Mouse (Mus musculus) stomach, embryonic 16.5 days (tissue): ENCODE results near the gene Acrv1. TPM values are rescaled to one million over a fixed set of nuclear protein-coding genes. Genes with fewer than 3 reads are reported as not detected.
"Not testable (repeated sequence)": the region's sequence is repeated elsewhere in the genome, so short reads cannot be mapped to it uniquely, and the experiment has no call there.

Experiments used
- ATAC-seq: fragments of 200-750 bp; cut with Nextera tagmentation; 2 replicates; pipeline ENCODE4 v1.8.0; 2017; ENCODE audit warnings: moderate number of reproducible peaks, moderate TSS enrichment; ENCODE audit not compliant: insufficient read depth, low FRiP score
- H3K27ac ChIP-seq: fragments of 300-500 bp; sonication (generic); 2 replicates; pipeline ENCODE4 v1.5.1; 2014; ENCODE audit warnings: low read length
- H3K27me3 ChIP-seq: fragments of 300-500 bp; sonication (generic); 2 replicates; pipeline ENCODE4 v1.6.1; 2014; ENCODE audit warnings: low read length, control low read depth, mixed read lengths; ENCODE audit not compliant: control insufficient read depth, insufficient read depth
- H3K36me3 ChIP-seq: fragments of 300-500 bp; sonication (generic); 2 replicates; pipeline ENCODE4 v1.6.1; 2014; ENCODE audit warnings: low read length; ENCODE audit not compliant: control insufficient read depth, insufficient read depth
- H3K4me1 ChIP-seq: fragments of 300-500 bp; sonication (generic); 2 replicates; pipeline ENCODE4 v1.6.1; 2014; ENCODE audit warnings: low read length, control low read depth, mixed read lengths; ENCODE audit not compliant: control insufficient read depth, insufficient read depth
- H3K4me2 ChIP-seq: fragments of 300-500 bp; sonication (generic); 2 replicates; pipeline ENCODE4 v1.6.1; 2014; ENCODE audit warnings: low read depth, low read length, mixed read lengths
- H3K4me3 ChIP-seq: fragments of 300-500 bp; sonication (generic); replicated peaks from 2 replicates; pipeline ENCODE4 v1.5.1; 2014; ENCODE audit warnings: mild to moderate bottlenecking, low read length
- H3K9ac ChIP-seq: fragments of 300-500 bp; sonication (generic); 2 replicates; pipeline ENCODE4 v1.6.1; 2014; ENCODE audit warnings: low read length
- H3K9me3 ChIP-seq: fragments of 300-500 bp; sonication (generic); replicated peaks from 2 replicates; pipeline ENCODE4 v1.6.1; 2016; ENCODE audit warnings: low read length, control low read depth; ENCODE audit not compliant: control insufficient read depth
- WGBS: fragments of 180-500 bp; shearing (Covaris S2); extraction: QIAGEN DNeasy Blood & Tissue Kit; methylation state at CpG from one replicate; pipeline ENCODE4 v1.1.7; 2014; 5-methylcytosine and 5-hydroxymethylcytosine counted together
- polyA plus RNA-seq: library from polyadenylated mRNA; unstranded; fragments of >200 nt; fragmentation: Nextera tagmentation; extraction: Ambion mirVana; gene quantifications from 2 replicates; pipeline ENCODE4 v1.2.1, GENCODE M21; 2015

The Acrv1 gene
- polyA plus RNA-seq, result not detected in 2 replicates

DNA sequence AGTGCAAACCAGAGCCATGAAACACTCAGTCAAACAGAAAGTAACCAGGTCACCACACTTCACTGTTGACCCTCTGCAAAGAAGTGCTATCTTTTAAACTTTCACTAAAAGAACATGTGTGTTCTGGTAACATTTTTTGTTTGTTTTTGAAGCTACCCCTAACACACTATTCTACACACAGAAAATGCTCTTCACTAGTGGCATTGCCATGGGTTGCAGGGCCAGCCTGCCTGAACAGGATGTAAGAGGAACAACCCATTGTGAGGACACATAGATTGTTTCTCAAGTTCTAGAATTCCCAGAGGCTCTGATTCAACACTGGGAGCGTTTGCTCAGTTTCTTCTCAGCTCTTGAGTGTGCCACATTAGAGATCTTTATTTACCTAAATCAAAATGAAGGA, at the start of gene Acrv1:
Gene Acrv1, plus strand, starts transcription at position 301 of the 400 bp plus-strand sequence.
- Histone ChIP-seq H3K4me2 (no peak within 1 kb of the TSS), H3K9ac (no peak within 1 kb of the TSS), H3K4me3 (no peak within 1 kb of the TSS), H3K27me3 (no peaks in the 10 kb centered on the region), H3K4me1 (no peaks in the 10 kb centered on the region), H3K9me3 (no peaks in the 10 kb centered on the region), H3K36me3 (no peaks in the 10 kb centered on the region), H3K27ac (no peak within 1 kb of the TSS)
- ATAC-seq, result no peak
- 52% methylated on average over 1 of the region's 1 CpGs for WGBS

DNA sequence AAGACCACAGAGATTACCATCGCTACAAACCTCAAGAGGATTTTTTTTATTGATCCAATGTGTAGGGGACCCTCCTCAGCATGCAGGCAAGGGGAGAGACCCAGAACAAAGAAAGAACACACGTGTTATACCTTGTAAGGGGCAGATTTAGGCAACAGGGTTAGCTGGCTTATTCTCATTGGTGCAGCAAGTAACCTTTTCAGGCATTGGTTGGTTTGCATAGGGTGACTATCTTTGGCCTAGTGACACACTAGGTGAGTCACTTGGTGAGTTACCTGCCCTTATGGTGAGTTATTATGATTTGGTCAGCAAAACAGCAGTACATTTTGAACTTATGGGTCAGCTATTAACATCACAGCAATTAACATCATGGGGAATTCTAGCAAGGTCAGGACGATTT, 49.7 kb upstream of the Acrv1 start, which contains the start of gene A630095E13Rik:
Gene A630095E13Rik, minus strand, starts transcription at position 101 of the 400 bp plus-strand sequence.
- H3K4me1 ChIP-seq, ATAC-seq, H3K27ac ChIP-seq, H3K9ac ChIP-seq, H3K36me3 ChIP-seq, H3K4me3 ChIP-seq, H3K4me2 ChIP-seq, H3K9me3 ChIP-seq, H3K27me3 ChIP-seq: not testable (repeated sequence)
- 56% methylated on average over 3 of the region's 3 CpGs for WGBS

DNA sequence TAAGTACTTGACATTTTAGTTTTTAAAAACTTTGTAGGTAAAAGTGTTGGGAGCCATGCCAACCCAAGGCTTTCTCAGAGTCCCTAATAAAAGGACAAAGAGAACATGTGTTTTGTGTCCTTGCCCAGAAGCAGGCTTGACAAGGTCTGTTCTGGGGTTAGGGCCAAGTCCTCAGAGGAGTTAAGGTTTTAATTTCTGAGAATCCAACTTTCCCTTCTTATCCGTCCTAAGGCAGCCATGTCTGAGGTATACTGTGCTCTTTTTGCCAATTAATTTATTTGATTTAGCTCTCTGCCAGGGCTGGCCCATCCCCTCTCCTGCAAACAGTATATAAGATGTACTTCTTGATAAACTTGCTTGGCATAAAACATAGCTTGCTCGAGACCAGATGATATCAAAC, 11.6 kb upstream of the Acrv1 start:
- Histone ChIP-seq H3K27me3 (no peaks in the 10 kb centered on the region), H3K4me2 (no peak overlapping the region)
- 54% methylated on average over 2 of the region's 2 CpGs for WGBS

DNA sequence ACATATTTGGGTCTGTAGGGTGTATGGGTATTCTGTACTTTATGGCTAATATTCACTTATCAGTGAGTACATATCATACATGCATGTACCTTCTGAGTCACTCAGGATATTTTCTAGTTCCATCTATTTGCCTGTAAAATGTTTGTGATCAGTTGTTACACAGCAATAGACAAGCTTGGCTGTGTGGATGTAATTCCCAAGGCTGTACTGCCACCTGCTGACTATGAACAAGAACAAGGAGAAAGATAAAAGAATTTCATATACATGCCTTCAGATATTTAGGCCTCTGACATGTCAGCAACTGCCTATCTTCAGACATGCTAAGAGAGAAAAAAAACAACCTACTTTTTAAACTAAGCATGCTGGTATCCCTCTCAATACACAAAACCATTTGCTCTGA, 5.7 kb upstream of the Acrv1 start:
- H3K27ac ChIP-seq, result no peak overlapping the region
- no peak overlapping the region for H3K4me2 ChIP-seq
- H3K36me3 ChIP-seq, result no peaks in the 10 kb centered on the region
- no peaks in the 10 kb centered on the region for H3K9me3 ChIP-seq
- H3K27me3 ChIP-seq, result no peaks in the 10 kb centered on the region
- H3K9ac ChIP-seq, result no peak overlapping the region
- H3K4me1 ChIP-seq, result no peaks in the 10 kb centered on the region
- no peak overlapping the region for H3K4me3 ChIP-seq
- no peak for ATAC-seq

More for the DNA sequence above, 11.6 kb upstream of the Acrv1 start:
- Histone ChIP-seq H3K9ac (no peak overlapping the region), H3K9me3 (no peaks in the 10 kb centered on the region), H3K4me1 (no peaks in the 10 kb centered on the region), H3K36me3 (no peaks in the 10 kb centered on the region), H3K27ac (no peak overlapping the region; the same call in 1 of the 2 replicates), H3K4me3 (no peak overlapping the region)
- ATAC-seq, result peak; percentile 53; the same call in 1 of the 2 replicates

DNA sequence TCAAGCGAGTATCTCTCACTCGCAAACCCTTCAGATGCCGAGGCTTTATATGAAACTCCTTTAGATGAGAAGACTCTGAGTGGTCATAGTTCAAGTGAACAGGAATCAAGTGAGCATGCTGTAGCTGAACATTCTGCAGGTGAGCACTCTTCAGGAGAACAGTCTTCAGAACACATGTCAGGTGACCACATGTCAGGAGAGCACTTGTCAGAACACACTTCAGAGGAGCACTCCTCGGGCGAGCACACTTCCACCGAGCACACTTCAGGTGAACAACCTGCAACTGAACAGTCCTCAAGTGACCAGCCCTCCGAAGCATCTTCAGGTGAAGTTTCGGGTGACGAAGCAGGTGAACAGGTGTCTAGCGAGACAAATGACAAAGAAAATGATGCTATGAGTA, 1.3 kb downstream of the Acrv1 start:
- Histone ChIP-seq H3K27ac (no peak overlapping the region), H3K9me3 (no peaks in the 10 kb centered on the region), H3K4me3 (no peak overlapping the region), H3K9ac (no peak overlapping the region), H3K4me2 (no peak overlapping the region), H3K27me3 (no peaks in the 10 kb centered on the region), H3K4me1 (no peaks in the 10 kb centered on the region), H3K36me3 (no peaks in the 10 kb centered on the region)
- 92% methylated on average over 10 of the region's 10 CpGs for WGBS
- no peak for ATAC-seq

DNA sequence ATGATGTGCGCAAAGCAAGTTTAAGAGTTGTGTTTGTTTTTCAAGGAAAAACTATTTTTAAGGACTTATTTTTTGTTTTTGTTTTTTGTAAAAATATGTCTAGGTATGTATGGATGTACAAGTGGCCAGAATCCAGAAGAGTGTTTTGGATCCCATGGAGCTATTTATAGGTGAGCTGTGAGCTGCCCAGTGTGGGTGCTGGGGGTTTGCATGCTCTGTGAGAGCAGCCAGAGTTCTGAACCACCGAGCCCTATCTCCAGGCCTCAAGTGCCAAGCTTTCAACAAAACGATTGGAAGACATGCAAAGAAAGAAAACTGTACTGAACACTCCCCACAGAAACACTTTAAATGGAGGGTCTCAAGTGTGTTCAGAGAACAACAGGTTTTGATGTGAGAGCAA, 12.9 kb downstream of the Acrv1 start:
- Histone ChIP-seq H3K9ac (no peak overlapping the region), H3K4me2 (no peak overlapping the region), H3K4me1 (no peaks in the 10 kb centered on the region), H3K27me3 (no peaks in the 10 kb centered on the region), H3K36me3 (no peaks in the 10 kb centered on the region), H3K9me3 (no peaks in the 10 kb centered on the region), H3K4me3 (no peak overlapping the region), H3K27ac (no peak overlapping the region)
- 73% methylated on average over 3 of the region's 3 CpGs for WGBS
- ATAC-seq, result no peak

DNA sequence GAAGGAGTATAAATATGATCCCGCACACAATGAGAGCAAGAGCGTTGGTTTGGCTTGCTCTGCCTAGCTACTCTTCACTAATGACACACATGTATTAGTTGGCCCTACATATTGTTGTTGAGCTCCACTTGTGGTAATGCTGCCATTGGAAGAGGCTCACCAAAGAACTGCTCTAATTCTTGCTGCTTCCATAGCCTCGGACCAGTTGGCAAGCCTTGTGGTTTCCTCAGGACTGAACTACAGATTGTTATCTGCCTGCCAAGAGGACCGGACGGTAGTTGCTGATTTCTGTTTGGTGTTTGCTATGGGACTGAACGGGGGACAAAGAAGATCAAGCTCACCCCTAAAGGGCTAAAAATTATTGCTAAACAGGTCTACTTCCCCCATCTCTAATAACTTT, 14.3 kb downstream of the Acrv1 start:
- no peak for ATAC-seq
- Histone ChIP-seq H3K4me3 (no peak overlapping the region), H3K4me2 (no peak overlapping the region), H3K9ac (no peak overlapping the region), H3K9me3 (no peaks in the 10 kb centered on the region), H3K27ac (no peak overlapping the region), H3K36me3 (no peaks in the 10 kb centered on the region), H3K27me3 (no peaks in the 10 kb centered on the region), H3K4me1 (no peaks in the 10 kb centered on the region)
- 81% methylated on average over 6 of the region's 6 CpGs for WGBS

DNA sequence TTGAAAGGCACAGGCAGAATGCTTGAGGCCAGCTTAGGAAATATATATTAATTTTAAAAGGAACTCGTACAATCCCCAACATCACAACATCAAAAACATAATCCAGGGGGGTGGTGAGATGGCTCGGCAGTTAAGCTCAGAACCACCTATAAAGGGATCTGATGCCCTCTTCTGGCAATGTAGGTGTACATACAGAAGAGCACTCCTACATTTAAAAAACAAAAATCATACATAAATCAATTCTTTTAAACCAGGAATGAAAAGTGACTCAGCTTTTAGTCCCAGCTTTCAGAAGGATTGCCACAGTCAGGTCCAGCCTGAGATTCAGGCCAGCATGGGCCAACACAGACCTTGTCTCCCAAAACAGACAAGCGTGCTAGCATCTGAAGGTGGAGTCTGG, 23.6 kb downstream of the Acrv1 start:
- no peak overlapping the region for H3K27ac ChIP-seq
- no peak for ATAC-seq
- H3K27me3 ChIP-seq, result no peaks in the 10 kb centered on the region
- no peak overlapping the region for H3K4me3 ChIP-seq
- no peaks in the 10 kb centered on the region for H3K9me3 ChIP-seq
- WGBS, result 73% methylated on average over 3 of the region's 3 CpGs
- H3K9ac ChIP-seq, result no peak overlapping the region
- H3K36me3 ChIP-seq, result no peaks in the 10 kb centered on the region
- H3K4me1 ChIP-seq, result no peaks in the 10 kb centered on the region
- no peak overlapping the region for H3K4me2 ChIP-seq

DNA sequence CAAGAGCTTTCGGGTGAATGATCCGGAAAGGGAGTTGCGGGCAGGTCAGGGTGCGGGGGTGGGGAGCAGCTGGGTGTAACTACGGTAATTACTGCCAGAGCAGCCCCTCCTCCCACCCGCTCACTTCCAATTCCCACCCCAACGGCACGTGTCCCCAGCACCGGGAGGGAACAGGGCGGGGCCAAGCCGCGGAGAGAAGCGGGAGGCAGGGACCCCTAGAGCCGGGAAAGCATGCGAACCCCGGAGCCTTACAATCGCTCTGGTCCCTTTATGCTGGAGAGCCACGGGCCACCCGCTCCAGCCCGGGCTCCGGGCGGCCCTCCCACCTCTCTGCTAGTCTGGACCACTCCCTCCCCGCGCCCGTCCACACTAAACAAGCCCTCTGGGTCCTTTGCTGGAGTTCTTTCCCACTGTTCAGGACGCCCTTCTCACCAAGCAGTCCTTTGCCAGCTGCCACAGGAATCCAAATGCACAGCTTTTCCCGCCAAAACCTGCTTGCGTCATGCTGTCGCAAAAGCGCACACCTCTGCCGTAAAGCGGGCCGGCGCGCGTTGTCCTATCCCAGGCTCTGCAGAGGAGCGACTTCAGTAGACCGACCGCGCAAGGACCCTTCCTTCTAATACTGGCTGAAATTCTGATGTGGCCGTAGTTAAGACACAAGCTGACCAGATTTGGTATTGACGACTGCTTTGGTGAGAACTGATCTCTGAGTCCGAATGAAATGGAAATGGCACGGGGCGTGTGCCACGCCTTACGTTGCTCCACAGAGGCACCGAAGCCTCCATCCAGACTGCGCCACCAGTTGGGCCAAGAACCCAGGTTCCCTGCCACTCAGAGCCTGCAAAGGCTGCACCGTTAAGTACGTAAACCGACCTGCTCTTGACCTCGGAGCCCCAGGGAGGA, 33.4 kb downstream of the Acrv1 start:
- Histone ChIP-seq H3K4me1 (0 out of 2 replicates have a peak, but pooled peaks cover 3% of the 10 kb centered on the region), H3K9ac (peak overlapping the region; percentile 76), H3K9me3 (no peaks in the 10 kb centered on the region), H3K4me3 (peak overlapping the region; percentile 62), H3K27me3 (no peaks in the 10 kb centered on the region), H3K36me3 (peaks cover 4% of the 10 kb centered on the region; the same call in 1 of the 2 replicates), H3K27ac (peak overlapping the region; percentile 88), H3K4me2 (peak overlapping the region; percentile 71)
- ATAC-seq, result peak; percentile 93
- under 1% methylated on average over 53 of the region's 53 CpGs for WGBS
